In genomic region chr11:101668546-101669261, GRCm38 (mm10) we compare ENCODE assay signal across 9 mouse cellular contexts. TPM values are rescaled to one million over a fixed set of nuclear protein-coding genes. Genes with fewer than 3 reads are reported as not detected.
DNase-seq lines count a peak whose midpoint lies in the region; ATAC-seq lines count a peak whose summit lies in the region.
"Had no signal": no experiment of that assay in that cellular context is flagged by ENCODE, and none has a peak within 500 bp of the region (broad histone marks: within the 10 kb centered on the region; RNA-seq: fewer than 3 reads in every experiment).

No protein-coding gene starts in this region.

- peak; percentile 42 for DNase-seq in embryo, embryonic 10 days (ENCODE audit: low spot score)
- DNase-seq in embryo, embryonic 11 days, result no peak
- peak; percentile 12 to 31 for DNase-seq in adrenal gland, postnatal 4 days (ENCODE audit: low spot score in 2 of 2)
- DNase-seq in heart, postnatal 25 days (ENCODE audit: low spot score), result peak; percentile 47
- DNase-seq in kidney, postnatal 36 days, result peak; percentile 74 to 76
- no peak for DNase-seq in layer of hippocampus, postnatal 25 days (ENCODE audit: extremely low spot score in 1 of 2, low spot score in 1 of 2)

- 41% methylated on average over 13 of the region's 13 CpGs for WGBS in neural tube, embryonic 14.5 days

- H3K9me3 ChIP-seq in neural tube, embryonic 14.5 days (ENCODE audit: control insufficient read depth, low read length), result no peaks in the 10 kb centered on the region
- H3K9me3 ChIP-seq: megakaryocyte, embryonic 14.5 days had no signal

- H3K27ac ChIP-seq in neural tube, embryonic 14.5 days (ENCODE audit: low read depth, low read length), result peak overlapping the region; percentile 22; the same call in 1 of the 2 replicates

- no peaks in the 10 kb centered on the region for H3K4me1 ChIP-seq in neural tube, embryonic 14.5 days (ENCODE audit: control insufficient read depth, insufficient read depth, low read length)

- no peaks in the 10 kb centered on the region for H3K27me3 ChIP-seq in neural tube, embryonic 14.5 days (ENCODE audit: control insufficient read depth, insufficient read depth, low read length)

- intact Hi-C loops in heart, postnatal 25 days (cut with DNase I), result no loop called here

- no peak overlapping the region for H3K9ac ChIP-seq in neural tube, embryonic 14.5 days (replicated peaks; ENCODE audit: low read depth, low read length)

- no peaks in the 10 kb centered on the region for H3K36me3 ChIP-seq in neural tube, embryonic 14.5 days (ENCODE audit: control insufficient read depth, insufficient read depth, low read length)

- H3K4me2 ChIP-seq in neural tube, embryonic 14.5 days (ENCODE audit: low read depth, low read length), result peak overlapping the region; percentile 69; the same call in 1 of the 2 replicates

- no peak for ATAC-seq in neural tube, embryonic 14.5 days (ENCODE audit: low read depth)
- ATAC-seq in CD4-positive, CD25-positive, alpha-beta regulatory T cell, adult 4 months, result no peak

- no peak overlapping the region for H3K4me3 ChIP-seq in neural tube, embryonic 14.5 days (ENCODE audit: low read depth, low read length)
- H3K4me3 ChIP-seq: megakaryocyte, embryonic 14.5 days had no signal

RNA-seq across cellular contexts. Expression of gene Arl4d, which starts 3.4 kb away (rescaled TPM):
- 10 to 100 TPM in 1 of 2 experiments, 1 to 10 TPM in 1; 9.9 to 10.4 TPM for total RNA-seq in adrenal gland, postnatal 4 days (2021)
- total RNA-seq in heart, postnatal 25 days (2021), result 10 to 100 TPM; 21.6 to 31.0 TPM
- polyA plus RNA-seq in neural tube, embryonic 14.5 days (2014; fragmentation: Nextera tagmentation; extraction: Ambion mirVana), result 6.0 and 7.5 TPM in 2 replicates
- 10 to 100 TPM; 10.4 to 11.9 TPM for total RNA-seq in layer of hippocampus, postnatal 25 days (2021)
- not detected for polyA plus RNA-seq in CD4-positive, CD25-positive, alpha-beta regulatory T cell, adult 4 months (2017; shearing (Covaris generic))

RNA-seq across cellular contexts. Expression of gene Rdm1, which starts 41.7 kb away (rescaled TPM):
- total RNA-seq in adrenal gland, postnatal 4 days (2021), result 10 to 100 TPM; 29.1 to 33.0 TPM
- 10 to 100 TPM; 39.1 to 39.3 TPM for total RNA-seq in heart, postnatal 25 days (2021)
- polyA plus RNA-seq in neural tube, embryonic 14.5 days (2014; fragmentation: Nextera tagmentation; extraction: Ambion mirVana), result 9.4 and 11.1 TPM in 2 replicates
- total RNA-seq in layer of hippocampus, postnatal 25 days (2021), result 1 to 10 TPM; 8.1 to 8.2 TPM
- 10 to 100 TPM; 86.2 to 93.4 TPM for polyA plus RNA-seq in CD4-positive, CD25-positive, alpha-beta regulatory T cell, adult 4 months (2017; shearing (Covaris generic))

Comparison
In these comparisons a context has a peak if more than half of its experiments do, and no peak if none do; other contexts are left out.
1. DNase-seq: peak in embryo, embryonic 10 days (single experiment), adrenal gland, postnatal 4 days (2 of 2), heart, postnatal 25 days (single experiment) and kidney, postnatal 36 days (2 of 2); none in embryo, embryonic 11 days (single experiment) and layer of hippocampus, postnatal 25 days (0 of 2).